Mouse (Mus musculus) kidney, postnatal 4 days (tissue): ENCODE measurements around the gene Leng9.
A peak's percentile ranks its signal among the peaks of the same experiment; 100 is the strongest.
"Not testable (repeated sequence)": the region's sequence is repeated elsewhere in the genome, so short reads cannot be mapped to it uniquely, and the experiment has no call there.

ENCODE experiments used
- DNase-seq, 2 experiments: peaks; one replicate each; pipeline ENCODE4 v3.0.0; 2021; ENCODE audit warnings: mixed read lengths in 2 of 2

Gene Leng9

DNA sequence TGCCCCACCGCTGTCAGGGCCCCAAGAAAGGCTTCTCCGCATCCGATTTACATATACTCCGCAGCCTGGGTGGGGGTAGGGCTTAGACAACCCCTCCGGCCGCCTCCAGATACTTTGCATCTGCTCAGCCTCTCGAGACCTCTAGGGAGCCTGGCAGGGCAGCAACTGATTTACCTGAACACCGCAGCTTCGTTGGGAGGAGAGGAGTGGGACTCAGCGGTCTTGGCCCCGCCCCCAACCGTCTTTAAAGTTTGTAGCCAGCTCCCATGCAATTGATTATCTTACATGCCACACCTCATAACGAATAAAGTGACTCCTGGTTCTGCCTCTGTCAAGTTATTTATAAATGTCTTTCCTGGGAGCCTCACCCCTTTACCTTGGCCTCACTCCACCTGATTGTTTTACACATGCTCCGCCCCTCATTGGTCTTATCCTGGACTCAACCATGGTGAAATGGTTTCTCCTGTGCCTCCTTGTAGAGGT, at the start of gene Leng9:
Gene Leng9, minus strand, starts transcription at position 316 of the 483 bp plus-strand sequence.
- peak; percentile 51 to 67 for DNase-seq

DNA sequence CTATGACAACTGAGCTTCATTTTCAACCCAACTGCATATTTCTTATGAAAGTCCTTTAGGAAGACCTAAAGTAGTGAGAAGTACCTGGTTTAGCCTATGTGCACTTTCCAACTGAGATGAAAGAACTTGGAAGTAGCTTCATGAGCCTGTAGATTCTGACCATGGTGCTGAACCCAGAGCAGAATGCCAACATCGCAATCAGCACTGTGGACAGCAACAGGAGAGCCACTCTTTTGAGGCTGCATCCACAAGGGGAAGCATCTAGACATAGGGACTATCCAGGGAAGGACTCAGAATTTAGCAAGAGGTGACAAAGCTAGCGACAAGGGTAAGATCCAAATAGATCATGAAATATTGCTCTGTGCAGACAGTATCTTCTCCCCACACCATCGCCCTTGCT, 28.3 kb upstream of the Leng9 start:
- peak; percentile 83 to 84 for DNase-seq

DNA sequence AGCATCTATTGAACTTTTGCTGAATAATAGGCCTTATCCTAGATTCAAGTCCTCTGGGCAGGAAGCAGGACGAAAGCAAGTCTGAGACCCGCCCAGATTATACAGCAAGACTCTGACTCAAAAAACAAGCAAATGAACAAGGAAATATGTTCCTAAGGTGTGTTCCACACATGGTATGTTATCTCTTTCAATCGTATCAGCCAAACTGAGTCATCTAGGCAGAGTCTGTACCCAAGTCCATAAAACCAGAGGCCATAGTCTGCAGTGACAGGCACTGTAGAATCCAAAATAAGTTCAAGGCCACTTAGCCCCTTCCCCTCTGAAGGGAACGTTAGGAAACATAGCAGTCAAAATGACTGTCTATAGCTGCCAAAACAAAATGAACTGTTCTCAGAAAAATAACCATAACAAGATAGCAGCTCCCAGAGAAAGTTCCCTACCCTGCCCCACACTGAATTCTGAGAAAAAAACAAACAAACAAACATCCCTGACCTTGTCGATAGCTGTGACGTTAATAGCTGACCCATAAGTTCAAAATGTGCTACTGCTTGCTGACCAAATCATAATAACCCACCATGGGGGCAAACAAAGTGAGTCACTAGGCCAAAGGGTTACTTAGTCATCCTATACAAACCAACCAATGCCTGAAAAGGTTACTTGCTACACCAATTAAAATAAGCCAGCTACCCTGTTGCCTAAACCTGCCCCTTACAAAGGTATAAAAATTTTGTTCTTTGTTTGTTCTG, 20.2 kb upstream of the Leng9 start:
- no peak for DNase-seq

DNA sequence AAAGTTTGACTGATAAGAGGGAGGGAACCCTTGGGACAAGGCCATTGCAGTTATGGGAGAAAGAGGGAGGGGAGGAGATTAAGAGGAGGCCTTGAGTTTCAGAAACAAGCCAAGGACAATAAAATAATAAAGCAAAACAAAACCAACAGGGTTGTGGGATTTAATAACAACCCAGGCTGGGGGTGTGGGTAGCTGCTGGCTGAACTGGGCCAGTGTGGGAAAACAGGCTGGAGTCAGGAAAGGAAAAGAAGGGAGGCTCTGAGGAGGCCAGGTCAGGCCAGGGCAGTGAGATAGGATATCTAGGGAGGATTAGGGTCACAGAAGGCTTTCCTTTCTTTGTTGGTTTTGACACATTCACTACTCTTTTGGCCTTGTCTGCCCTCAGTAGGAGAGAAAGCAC, 16.9 kb upstream of the Leng9 start:
- DNase-seq, result no peak

DNA sequence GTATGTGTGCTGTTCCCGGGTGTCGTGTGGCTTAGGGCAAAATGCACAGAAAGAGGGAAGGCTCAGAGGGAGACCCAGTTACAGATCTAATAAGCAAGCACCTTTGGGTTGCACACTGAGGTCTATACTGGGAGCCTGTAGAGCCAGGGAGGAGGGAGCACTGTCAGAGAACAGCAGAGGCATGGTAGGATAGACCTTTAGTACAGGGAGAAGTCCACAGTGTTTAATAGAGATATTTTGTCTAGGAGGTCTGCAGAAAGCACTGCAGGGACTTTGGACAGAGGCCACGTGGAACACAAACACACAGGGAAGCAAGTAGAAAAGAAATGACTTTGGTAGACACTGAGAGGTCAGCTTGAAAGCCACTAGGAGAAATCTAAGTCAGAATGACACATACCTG, 15.1 kb upstream of the Leng9 start:
- peak in 1 of 2 experiments; percentile 42 for DNase-seq

DNA sequence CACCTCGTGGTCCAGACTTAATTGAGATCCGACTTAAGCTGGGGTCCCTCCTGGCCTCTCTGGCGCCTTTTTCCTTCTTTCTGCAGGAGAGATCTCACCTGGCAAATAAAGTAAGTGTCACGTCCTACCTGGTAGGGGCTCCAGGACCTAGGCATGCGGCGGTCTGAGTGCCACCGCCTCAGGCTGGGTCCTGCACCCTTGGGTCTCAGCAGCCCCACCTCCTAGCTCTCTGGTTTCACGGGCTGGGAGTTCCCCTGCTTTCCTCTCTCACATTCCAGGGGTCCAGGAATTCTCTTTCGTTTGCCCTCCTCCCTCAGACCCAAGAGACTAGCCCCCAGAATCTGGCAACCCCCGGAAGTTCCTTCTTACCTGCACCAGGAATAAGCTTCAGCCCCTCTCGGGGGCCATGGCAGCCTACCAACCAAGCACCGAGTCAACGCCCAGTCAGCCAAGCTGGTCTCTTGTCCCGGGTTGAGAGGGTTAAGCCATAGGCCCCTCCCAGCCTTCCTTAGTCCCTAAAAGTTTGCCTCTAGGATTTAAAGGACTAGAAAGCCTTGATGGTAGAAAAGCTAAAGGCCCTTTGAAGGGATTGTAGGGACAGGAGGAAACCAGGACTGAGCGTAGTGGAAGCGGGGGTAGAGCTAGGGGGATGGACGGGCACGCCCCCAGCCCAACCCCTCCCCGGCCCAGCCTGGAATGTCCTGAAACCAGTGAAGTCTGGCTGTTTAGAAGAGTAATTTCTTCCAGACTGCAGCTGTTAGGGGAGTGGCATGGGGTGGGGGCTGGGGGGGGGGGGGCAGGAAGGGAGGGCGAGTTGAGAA, 14.1 kb upstream of the Leng9 start, which contains the start of gene Cdc42ep5:
Gene Cdc42ep5, minus strand, starts transcription at position 771 of the 821 bp plus-strand sequence.
- DNase-seq, result peak; percentile 82 to 86

DNA sequence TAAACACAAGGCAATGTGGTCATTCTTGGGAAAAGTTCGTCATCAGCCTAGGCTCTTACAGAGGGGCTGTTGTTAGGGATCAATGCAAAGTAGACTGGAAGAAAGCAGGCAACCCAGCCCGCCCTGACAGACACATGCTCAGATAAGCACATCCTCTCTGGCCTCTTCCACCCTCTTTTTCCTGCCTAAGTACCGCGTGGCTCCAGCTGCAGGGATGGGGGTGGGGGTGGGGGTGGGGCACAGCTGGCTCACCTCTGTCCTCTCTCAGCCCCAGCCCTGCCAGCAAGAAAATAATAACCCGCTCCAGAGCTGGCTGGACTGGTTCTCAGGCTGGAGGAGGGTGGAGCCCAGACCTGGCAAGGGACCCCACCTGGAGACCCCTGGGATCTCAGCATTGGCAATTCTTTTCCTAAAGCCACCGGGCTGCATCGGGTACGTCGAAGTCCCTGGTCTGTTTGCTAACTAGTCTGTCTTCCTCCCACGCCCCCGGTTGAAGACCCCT, 13.4 kb upstream of the Leng9 start:
- peak; percentile 34 to 48 for DNase-seq

DNA sequence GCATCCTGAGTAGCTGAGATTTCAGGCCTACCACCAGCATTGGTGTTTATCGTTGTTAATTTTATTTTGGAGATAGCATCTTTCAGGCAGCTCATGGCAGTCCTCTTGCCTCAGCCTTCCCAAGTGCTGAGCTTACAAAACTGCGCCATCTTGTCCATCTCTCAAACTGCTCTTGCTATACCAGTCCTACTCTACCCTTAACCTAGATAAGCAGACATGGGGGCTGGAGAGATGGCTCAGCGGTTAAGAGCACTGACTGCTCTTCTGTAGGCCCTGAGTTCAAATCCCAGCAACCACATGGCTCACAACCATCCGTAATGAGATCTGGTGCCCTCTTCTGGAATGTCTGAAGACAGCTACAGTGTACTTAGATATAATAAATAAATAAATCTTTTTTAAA, 11.4 kb upstream of the Leng9 start:
- DNase-seq, result not testable (repeated sequence)

DNA sequence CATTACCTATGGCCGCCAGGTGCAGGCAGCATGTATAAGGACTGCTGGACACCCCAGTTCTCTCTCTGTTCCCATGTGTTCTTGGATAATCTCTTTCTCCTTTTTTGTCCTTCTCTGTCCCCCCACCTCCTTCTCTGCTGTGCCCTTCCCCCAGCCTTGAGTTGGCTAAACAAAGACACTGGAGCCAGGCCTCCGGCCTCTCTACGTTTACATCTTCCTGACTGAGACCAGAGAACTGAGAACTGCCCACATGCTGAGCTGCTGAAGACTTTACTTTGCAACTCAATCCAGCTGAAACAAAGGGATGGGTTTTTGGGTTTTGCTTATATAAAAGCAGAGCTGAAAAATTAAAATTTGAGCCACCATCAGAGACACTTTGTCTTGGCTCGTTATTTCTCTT, 4.8 kb upstream of the Leng9 start:
- DNase-seq, result no peak

DNA sequence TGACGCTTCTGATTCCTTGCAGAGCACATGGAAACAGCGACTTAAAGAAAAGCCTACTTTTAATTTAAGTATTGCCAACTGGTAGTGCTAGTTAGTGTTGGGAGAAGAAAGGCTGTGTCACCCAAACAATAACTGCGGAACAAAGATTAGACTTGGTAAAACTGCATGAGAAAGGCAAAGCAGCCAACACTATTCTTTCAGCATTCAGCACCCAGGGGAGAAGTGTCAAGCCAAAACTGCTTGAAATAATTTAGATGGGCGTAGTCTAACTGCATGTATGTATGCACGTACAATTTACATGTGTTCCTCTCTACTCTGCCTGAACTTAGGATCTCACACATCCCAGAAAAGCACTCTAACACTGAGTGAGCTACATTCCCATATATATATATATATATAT, 4.2 kb upstream of the Leng9 start:
- DNase-seq, result no peak

DNA sequence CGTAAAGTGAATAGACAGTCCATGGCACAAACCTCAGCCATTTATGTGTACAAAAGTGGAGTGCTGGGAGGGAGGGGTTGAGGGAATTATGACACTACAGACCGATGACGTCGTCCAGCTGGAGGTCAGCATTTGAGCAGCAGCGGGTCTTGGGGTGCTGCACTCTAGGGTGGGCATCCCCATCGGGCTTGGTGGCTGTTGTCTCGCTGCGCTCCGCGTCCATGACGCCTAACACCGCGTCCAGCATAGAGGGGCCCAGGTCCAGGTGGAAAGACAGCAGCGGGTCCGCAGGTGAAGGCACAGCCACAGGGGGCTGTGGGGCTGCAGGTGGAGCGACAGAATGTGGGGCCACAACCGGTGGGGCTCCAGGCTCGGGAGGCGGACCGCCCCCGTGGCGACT, 1.1 kb upstream of the Leng9 start:
- DNase-seq, result no peak

DNA sequence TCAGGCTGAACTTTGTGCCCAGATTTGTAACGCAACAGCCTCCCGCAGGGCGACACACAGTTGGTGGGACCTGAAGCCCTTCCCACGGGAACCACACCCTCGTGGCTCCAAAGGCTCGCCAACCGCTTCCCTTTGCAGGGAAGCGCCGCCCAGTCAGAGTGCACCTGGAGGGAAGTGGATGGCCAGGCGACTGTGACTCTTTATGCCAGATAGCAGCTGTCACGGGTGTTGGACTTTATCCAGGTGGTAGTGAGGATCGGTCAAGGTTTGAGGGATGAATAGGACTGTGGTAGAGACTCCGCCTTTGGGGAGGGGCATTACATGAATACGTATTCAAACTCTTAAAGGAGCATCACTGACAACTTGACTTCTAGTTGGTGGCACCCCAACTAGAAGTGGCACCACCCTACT, 642 bp upstream of the Leng9 start:
- peak; percentile 54 to 67 for DNase-seq

DNA sequence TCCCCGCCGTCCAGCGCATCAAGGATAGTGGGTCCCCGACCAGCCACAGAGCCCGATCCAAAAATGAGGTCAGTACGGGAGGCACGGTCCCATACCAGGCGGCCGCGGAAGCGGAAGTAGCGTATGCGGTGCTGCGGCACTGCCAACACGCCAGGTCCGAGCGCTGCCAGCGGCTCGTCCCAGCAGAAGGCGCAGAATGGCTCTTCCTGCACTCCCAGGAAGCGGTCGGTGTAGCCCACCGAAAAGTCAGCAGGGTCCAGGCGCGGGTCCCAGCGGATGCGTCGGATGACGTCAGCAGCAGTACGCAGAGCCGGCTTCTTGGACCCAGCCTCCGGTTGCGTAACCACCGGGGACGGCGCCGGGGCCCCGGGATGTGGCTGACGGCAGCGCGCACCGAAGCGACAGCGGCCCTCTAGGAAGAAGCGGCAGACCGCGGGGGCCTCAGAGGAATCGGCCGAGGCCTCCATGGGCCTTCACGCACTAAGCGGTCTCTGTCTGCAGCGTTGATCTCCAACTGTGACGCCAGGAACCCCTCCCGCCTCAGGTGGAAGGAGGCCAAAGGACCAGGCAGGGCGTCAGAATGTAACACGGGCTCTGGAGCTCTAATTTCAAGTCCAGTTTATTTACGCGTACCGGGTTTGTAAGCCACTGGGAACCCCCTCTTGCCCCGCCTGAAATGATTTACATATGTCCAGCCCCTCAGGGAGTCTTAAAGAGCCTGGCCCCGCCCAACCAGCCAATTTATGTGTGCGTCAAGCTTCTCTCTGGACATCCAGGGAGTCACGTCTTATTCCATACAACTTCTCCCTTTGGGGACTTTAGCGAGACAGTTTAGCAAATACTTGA, 742 bp downstream of the Leng9 start:
- peak; percentile 77 to 85 for DNase-seq

DNA sequence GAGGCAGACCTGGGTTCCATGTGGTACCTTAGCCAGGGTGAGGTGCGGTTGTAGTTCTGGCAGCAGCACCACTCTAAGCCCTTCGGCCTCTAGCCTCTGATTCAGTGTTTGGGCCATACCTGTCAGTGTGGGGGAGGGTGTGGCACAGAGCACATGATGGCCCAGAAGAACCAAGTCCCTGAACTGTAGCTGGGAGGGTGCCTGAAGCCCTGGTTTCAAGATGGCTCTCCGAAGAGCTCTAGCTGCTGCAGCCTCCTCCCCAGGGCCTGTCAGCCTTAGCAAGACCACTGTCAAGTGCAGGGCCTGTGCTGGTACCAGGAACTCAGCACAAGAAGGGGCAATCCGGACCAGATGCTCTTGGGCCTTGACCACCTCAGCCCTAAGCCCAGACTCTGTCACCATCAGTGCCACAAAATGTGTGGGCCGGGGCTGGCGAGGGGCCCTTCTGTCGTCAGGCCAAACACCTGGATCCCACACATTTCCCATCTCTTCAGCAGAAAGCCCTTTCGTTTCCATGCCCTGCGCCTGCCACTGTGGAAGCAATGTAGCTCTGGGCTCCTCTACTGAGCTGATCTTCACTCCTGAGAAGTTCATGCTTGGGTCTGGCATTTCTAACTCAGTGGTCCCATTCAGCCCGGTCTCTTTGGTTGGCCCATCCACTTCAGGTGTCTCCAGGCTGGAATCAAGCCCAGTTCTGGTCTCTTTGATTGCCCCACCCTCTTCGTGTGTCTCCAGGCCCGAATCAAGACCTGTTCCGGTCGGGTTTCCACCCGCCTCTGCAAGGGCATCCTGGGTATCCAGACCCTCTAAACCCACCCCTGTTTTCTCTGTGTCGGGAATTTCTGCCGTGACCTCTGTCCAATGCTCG, 1.6 kb downstream of the Leng9 start:
- DNase-seq, result no peak

DNA sequence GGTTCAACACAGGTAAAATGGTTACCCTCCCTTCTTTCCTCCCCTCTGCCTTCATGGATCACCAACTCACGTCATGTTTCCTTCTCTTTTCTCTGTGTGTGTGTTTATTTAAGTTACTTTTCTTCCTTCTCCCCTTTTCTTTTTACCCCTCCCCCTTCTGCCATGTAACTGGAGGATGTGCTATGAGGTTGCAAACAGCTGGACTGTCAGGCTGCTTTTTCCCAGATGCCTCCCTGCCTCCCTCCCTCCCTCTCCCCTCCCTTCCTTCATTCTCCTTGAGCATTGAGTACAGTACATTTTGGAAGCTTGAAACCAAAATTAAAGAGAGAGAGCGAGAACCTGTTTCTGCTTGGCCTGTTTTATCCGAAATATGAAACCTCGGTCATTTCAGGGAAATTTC, 2.3 kb downstream of the Leng9 start:
- no peak for DNase-seq

DNA sequence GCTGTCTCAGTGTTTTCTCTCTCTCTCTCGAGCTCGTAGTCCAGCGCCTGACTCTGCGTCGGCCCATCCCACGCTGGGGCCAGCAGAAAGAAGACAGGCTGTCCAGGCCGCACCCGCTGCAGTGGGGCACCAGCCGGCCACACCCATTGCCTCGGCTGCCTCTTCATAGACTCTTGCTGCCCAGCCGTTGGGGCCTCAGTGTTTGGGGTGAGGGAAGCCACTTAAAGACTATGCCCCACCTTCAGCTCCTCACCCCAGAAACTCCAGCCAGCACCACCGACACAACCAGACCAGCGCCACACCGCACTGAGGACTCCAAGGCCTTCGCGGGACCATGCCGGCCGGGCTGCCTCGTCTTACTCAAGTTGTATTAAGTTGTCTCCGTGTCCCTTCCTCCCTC, 2.8 kb downstream of the Leng9 start:
- DNase-seq, result no peak

DNA sequence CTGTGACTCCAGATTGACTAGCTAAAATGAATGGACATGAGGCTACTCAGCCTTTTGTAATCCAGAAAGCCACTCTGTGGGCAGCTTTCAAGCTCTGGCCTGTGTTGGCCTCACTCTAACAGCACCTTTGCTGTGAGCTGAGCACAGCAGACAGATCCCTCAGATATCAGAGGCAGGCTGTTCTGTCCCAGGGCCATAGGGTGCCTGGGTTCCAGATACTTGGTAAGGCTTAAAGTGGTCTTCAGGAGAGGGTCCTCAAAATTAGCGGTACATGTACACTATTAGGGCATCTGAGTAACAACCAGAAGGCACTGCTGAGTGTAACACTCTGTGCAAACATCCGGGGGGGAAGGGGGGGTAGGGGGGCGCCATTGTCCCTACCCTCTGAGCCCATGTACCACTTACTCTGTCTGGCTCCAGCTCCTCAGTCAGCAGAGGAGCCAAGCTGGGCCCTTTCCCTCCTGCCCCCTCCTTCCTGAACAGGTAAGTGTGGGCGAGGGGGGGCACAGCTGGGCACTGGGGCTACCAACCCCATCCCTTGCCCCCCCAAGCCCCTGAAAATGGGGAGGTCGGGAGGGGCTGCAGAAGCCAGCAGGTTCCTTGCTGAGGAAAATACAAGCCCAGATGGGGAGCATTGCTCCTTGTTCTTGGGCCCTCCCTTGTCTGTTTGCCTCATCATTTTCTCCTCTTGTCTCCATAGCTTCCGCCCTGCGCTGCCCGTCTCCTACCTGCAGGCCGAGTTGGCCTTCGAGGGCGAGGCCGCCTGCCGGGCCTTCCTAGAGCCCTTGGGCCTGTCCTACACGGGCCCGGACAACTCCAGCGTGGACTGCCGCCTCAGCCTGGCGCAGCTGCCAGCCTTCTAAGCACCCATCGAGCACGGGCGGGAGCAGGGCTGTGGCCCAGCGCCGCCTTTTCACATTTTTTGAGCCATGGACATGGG, 3.7 kb downstream of the Leng9 start:
- no peak for DNase-seq

DNA sequence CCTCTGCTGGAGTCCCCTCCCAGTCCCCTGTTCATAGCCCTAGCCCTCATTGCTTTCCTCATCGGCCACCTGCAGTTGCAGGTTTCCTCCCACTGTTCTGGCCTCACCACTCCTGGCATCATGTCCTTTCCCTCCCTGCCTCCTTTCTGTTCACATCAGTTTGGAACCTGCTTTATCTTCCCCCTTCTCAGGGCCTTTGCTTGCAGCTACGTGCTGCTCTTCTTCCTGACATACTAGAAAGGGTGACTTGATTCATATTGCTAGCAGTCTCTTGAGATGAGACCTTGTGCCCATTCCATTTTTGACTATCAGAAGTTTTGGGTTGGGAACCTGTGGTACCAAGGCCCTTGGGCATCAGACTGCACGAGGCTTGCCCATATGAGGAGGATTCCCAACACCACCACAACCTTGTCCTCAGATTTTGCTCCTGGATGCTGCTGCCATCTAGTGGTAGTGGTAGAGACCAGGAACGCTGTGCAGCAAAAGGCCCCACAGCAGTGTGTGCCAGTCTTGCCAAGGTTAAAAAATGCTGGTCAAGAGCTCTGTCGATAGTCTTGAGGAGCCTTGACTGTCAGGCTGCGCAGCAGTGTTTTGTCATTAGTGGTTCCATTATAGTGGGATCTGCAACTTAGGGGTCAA, 4.5 kb downstream of the Leng9 start:
- peak; percentile 64 to 74 for DNase-seq

DNA sequence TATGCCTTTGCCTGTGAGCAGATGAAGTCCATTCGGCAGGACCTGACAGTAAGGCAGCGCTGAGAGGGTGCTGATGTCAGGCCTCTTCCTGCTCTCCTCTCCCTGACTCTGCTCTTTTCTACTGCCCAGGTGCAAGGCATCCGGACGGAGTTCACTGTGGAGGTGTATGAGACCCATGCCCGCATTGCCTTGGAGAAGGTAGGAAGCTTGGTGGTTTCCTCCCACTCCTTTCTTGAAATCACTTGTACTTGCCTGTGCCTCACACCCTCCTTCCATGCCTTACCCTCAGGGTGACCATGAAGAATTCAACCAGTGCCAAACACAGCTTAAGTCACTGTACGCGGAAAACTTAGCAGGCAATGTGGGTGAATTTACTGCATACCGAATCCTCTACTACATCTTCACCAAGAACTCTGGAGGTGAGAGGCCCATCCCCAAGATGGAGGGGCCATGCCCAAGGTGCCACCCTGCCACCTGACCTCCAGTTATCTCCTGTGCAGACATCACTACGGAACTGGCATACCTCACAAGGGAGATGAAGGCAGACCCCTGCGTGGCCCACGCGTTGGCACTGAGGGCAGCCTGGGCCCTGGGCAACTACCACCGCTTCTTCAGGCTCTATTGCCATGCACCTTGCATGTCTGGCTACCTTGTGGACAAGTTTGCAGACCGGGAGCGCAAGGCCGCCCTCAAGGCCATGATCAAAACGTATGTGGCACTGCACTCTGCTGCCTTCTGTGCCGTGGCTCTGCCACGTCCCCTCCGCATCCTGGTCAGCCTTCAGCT, 5.2 kb downstream of the Leng9 start:
- no peak for DNase-seq
